Mouse (Mus musculus) forebrain, embryonic 11.5 days (tissue): ENCODE results near the gene Sgms1. TPM values are rescaled to one million over a fixed set of nuclear protein-coding genes. Genes with fewer than 3 reads are reported as not detected.

Experiments used
- ATAC-seq: fragments of 200-750 bp; cut with Nextera tagmentation; replicated peaks from 2 replicates; pipeline ENCODE4 v1.8.0; 2017; ENCODE audit warnings: moderate TSS enrichment; ENCODE audit not compliant: low FRiP score
- DNase-seq: peaks from one replicate; pipeline ENCODE4 v3.0.0-alpha.2; 2017; ENCODE audit warnings: low spot score
- H3K27ac ChIP-seq: fragments of 300-500 bp; sonication (generic); 2 replicates; pipeline ENCODE4 v1.5.1; 2014; ENCODE audit warnings: low read depth, low read length
- H3K27me3 ChIP-seq: fragments of 300-500 bp; sonication (generic); 2 replicates; pipeline ENCODE4 v1.6.1; 2014; ENCODE audit warnings: mild to moderate bottlenecking, low read length, mixed read lengths; ENCODE audit not compliant: control insufficient read depth, insufficient read depth
- H3K36me3 ChIP-seq: fragments of 300-500 bp; sonication (generic); 2 replicates; pipeline ENCODE4 v1.6.1; 2014; ENCODE audit warnings: mild to moderate bottlenecking, low read length, moderate library complexity, mixed read lengths; ENCODE audit not compliant: control insufficient read depth, insufficient read depth
- H3K4me1 ChIP-seq: fragments of 300-500 bp; sonication (generic); replicated peaks from 2 replicates; pipeline ENCODE4 v1.6.1; 2014; ENCODE audit warnings: low read length, mixed read lengths; ENCODE audit not compliant: control insufficient read depth, insufficient read depth
- H3K4me2 ChIP-seq: fragments of 300-500 bp; sonication (generic); 2 replicates; pipeline ENCODE4 v1.6.1; 2014; ENCODE audit warnings: low read depth, mild to moderate bottlenecking, low read length, moderate library complexity, mixed read lengths; ENCODE audit not compliant: severe bottlenecking
- H3K4me3 ChIP-seq: fragments of 300-500 bp; sonication (generic); 2 replicates; pipeline ENCODE4 v1.5.1; 2014; ENCODE audit warnings: low read depth, low read length
- H3K9ac ChIP-seq: fragments of 300-500 bp; sonication (generic); 2 replicates; pipeline ENCODE4 v1.6.1; 2014; ENCODE audit warnings: low read length
- H3K9me3 ChIP-seq: fragments of 300-500 bp; sonication (generic); 2 replicates; pipeline ENCODE4 v1.6.1; 2016; ENCODE audit warnings: low read length, mixed read lengths; ENCODE audit not compliant: control insufficient read depth
- WGBS: fragments of 180-500 bp; shearing (Covaris S2); extraction: QIAGEN DNeasy Blood & Tissue Kit; methylation state at CpG from one replicate; pipeline ENCODE4 v1.1.7; 2014; 5-methylcytosine and 5-hydroxymethylcytosine counted together
- polyA plus RNA-seq: library from polyadenylated mRNA; unstranded; fragments of >200 nt; fragmentation: Nextera tagmentation; extraction: Ambion mirVana; gene quantifications from 2 replicates; pipeline ENCODE4 v1.2.1, GENCODE M21; 2014

Sgms1 gene
- polyA plus RNA-seq, 1 experiment from 2014 or later: 17.8 TPM

DNA sequence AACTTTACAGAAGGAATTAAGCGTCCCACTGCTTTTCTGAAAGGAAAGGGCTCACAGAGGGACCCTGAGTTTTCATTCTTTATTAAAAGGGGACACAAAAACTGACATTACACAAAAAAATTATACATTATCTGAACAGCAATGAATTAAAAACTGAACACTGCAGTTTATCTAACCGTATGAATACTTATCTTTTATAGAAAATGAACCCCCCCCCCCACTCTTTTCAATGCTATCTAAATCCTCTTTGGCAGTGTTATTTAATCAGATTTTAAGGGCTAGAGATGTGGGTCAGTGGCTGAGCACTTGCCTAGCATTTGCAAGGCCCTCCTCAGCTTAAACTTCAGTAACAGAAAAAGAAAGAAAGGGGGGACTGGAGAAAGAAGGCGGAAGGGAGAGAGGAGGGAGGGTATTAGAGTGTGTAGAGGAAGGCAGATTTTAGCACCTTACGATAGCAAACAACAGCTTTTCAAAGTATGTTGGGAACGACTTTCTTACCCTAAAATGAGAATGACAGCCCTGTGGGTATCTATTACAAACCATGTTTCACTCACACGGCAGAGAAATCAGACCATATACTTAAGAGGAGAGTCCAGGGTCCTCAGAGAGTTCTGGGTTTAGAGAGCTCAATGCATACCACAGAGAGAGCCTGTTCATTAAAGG lies 215.9 kb downstream of the Sgms1 start:
- Histone ChIP-seq H3K9me3 (no peaks in the 10 kb centered on the region), H3K9ac (no peak overlapping the region), H3K36me3 (no peaks in the 10 kb centered on the region), H3K4me1 (no peaks in the 10 kb centered on the region), H3K27me3 (no peaks in the 10 kb centered on the region), H3K4me3 (no peak overlapping the region), H3K27ac (no peak overlapping the region), H3K4me2 (no peak overlapping the region)
- DNase-seq: no peak
- ATAC-seq: no peak
- WGBS: 66% methylated on average over 6 of the region's 6 CpGs

GRCm38 (mm10) chr19:32172511-32172981 lies 217.0 kb downstream of the Sgms1 start:
- H3K27me3 ChIP-seq: no peaks in the 10 kb centered on the region
- H3K9ac ChIP-seq: no peak overlapping the region
- no peak overlapping the region for H3K27ac ChIP-seq
- no peaks in the 10 kb centered on the region for H3K36me3 ChIP-seq
- no peaks in the 10 kb centered on the region for H3K9me3 ChIP-seq
- ATAC-seq (no peak), DNase-seq (no peak)
- H3K4me2 ChIP-seq: no peak overlapping the region
- no peak overlapping the region for H3K4me3 ChIP-seq
- WGBS: 90% methylated on average over 5 of the region's 5 CpGs
- H3K4me1 ChIP-seq: no peaks in the 10 kb centered on the region

DNA sequence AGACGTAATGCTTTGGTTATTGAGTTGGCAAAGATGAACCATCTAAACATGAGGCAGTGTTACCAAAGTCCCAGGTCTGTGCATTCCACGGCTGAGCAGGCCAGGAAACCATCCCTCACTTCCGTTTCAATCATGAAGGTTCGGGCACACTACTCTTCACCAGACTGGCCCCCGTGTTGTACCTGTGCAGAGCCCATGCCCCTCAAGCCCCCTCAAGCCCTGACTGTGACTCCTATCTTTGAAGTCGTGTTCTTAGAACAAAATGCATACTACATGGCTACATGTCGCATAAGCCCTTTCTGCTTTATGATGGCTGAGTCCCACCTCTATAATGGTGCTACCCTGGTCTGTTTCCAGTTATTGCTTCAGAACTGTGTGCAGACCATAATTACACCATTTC lies 217.5 kb downstream of the Sgms1 start:
- H3K27me3 ChIP-seq: no peaks in the 10 kb centered on the region
- ATAC-seq (no peak), DNase-seq (no peak)
- 93% methylated on average over 7 of the region's 7 CpGs for WGBS
- H3K4me3 ChIP-seq: no peak overlapping the region
- no peak overlapping the region for H3K27ac ChIP-seq
- H3K9me3 ChIP-seq: no peaks in the 10 kb centered on the region
- no peaks in the 10 kb centered on the region for H3K36me3 ChIP-seq
- H3K4me1 ChIP-seq: no peaks in the 10 kb centered on the region
- no peak overlapping the region for H3K4me2 ChIP-seq
- H3K9ac ChIP-seq: no peak overlapping the region

GRCm38 (mm10) chr19:32169634-32170540 lies 219.6 kb downstream of the Sgms1 start:
- WGBS: 82% methylated on average over 8 of the region's 9 CpGs

DNA sequence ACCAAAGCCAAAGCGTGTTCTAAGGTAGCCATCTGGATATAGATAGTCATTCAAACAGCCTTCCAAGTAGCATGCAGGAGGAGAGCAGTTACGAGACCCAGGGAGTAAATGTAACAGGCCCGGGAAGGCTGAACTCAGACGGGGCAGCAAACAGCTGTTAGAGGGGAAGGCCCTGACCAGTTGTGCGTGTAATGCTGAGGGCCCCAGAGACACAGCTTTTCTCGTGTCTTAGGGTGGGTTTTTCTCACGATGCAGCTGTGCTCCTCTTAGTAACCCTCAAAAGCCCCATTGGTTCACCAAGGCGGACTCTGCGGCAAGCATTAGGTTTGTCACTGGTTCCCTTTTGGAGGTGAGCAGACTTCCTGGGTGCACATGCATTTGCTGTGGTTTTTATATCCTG lies 221.5 kb downstream of the Sgms1 start:
- no peak overlapping the region for H3K4me3 ChIP-seq

More at GRCm38 (mm10) chr19:32169634-32170540, 219.6 kb downstream of the Sgms1 start:
- Histone ChIP-seq H3K9me3 (no peaks in the 10 kb centered on the region), H3K27me3 (no peaks in the 10 kb centered on the region), H3K4me2 (no peak overlapping the region), H3K4me1 (no peaks in the 10 kb centered on the region), H3K4me3 (no peak overlapping the region), H3K27ac (no peak overlapping the region), H3K9ac (no peak overlapping the region), H3K36me3 (no peaks in the 10 kb centered on the region)
- DNase-seq (peak; percentile 77), ATAC-seq (no peak)

DNA sequence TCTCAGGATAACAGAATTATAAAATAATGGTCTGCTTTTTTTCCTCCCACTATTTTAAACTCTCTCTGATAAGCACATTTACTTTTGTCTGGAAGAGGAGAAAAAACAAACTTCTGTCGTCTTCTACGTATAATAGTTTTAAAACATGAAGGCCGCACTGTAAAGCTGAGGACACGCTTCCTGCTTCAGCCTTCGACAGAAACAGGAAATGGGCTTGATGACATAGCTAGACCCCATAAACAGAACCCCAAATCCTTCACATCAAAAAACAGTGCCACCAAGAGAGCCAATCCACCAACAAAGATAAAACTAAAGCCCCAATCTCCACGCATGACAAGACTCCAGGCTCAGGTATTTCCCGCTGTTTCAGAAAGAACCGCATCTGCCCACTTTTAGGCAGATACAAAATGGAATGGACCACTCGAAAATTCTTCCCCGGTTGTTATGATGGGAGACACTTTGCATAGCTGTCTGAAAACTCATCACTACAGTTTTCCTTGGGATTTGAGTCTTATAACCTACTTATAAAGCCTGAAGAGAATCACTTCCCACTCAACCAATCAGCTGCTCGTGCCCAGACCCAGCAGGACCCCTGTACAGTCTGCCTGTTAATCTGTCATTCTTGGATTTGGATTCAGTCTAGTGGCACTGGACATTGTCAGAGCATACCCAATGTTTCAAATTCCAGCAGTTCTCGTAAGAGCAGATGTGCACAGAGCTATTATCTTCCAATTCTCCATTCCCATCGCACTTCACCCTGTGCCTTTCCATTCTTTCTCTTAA lies 222.5 kb downstream of the Sgms1 start:
- Histone ChIP-seq H3K9ac (no peak overlapping the region), H3K4me1 (no peaks in the 10 kb centered on the region), H3K27me3 (no peaks in the 10 kb centered on the region), H3K4me3 (no peak overlapping the region), H3K9me3 (no peaks in the 10 kb centered on the region), H3K36me3 (no peaks in the 10 kb centered on the region), H3K4me2 (no peak overlapping the region), H3K27ac (no peak overlapping the region)
- DNase-seq (no peak), ATAC-seq (no peak)
- 92% methylated on average over 13 of the region's 13 CpGs for WGBS

More for the DNA sequence above, 221.5 kb downstream of the Sgms1 start:
- Histone ChIP-seq H3K27ac (no peak overlapping the region), H3K9me3 (no peaks in the 10 kb centered on the region), H3K27me3 (no peaks in the 10 kb centered on the region), H3K36me3 (no peaks in the 10 kb centered on the region), H3K4me2 (no peak overlapping the region), H3K4me1 (no peaks in the 10 kb centered on the region), H3K9ac (no peak overlapping the region)
- 91% methylated on average over 9 of the region's 9 CpGs for WGBS
- no peak for ATAC-seq
- DNase-seq: no peak

- Histone ChIP-seq H3K27ac (no peak overlapping the region), H3K27me3 (no peaks in the 10 kb centered on the region), H3K9me3 (no peaks in the 10 kb centered on the region), H3K36me3 (no peaks in the 10 kb centered on the region), H3K4me2 (no peak overlapping the region), H3K4me3 (no peak overlapping the region), H3K4me1 (no peaks in the 10 kb centered on the region), H3K9ac (no peak overlapping the region)
- WGBS: 86% methylated on average over 6 of the region's 6 CpGs
- no peak for ATAC-seq
- no peak for DNase-seq
These were observed 223.8 kb downstream of the Sgms1 start for GRCm38 (mm10) chr19:32165711-32166110.

GRCm38 (mm10) chr19:32164128-32164527 lies 225.4 kb downstream of the Sgms1 start:
- Histone ChIP-seq H3K27ac (no peak overlapping the region), H3K4me2 (no peak overlapping the region), H3K36me3 (no peaks in the 10 kb centered on the region), H3K9me3 (no peaks in the 10 kb centered on the region), H3K9ac (no peak overlapping the region), H3K4me3 (no peak overlapping the region), H3K4me1 (no peaks in the 10 kb centered on the region), H3K27me3 (no peaks in the 10 kb centered on the region)
- 94% methylated on average over 4 of the region's 4 CpGs for WGBS
- DNase-seq (no peak), ATAC-seq (no peak)
